23 mouse cellular contexts compared by ENCODE assay signal in the genomic region with DNA sequence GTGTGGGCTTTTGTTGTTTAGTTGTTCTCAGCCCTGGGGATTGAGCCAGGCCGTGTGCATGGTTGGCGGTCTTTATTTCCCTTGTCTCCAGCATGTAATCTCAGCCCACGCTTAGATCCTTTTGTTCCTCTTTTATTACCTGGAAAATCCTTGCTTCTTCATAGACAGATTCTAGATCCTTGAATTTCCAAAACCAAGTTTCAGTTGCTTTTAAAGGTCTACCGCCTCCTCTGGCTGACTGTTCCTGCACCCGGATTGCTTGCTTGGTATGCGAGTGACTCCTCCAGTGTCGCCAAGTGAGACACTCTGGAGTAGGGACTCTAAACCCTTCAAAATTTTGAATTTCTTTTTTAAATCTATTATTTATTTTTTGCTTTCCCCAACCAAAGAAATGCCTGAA. TPM values are rescaled to one million over a fixed set of nuclear protein-coding genes. Genes with fewer than 3 reads are reported as not detected.
"Had no signal": no experiment of that assay in that cellular context is flagged by ENCODE, and none has a peak within 500 bp of the region (broad histone marks: within the 10 kb centered on the region; RNA-seq: fewer than 3 reads in every experiment).

No protein-coding gene starts in this region.

- H3K9ac ChIP-seq: liver, embryonic 13.5 days; neural tube, embryonic 13.5 days had no signal

- H3K4me3 ChIP-seq: liver, embryonic 13.5 days; myocyte; neural tube, embryonic 13.5 days had no signal

- H3K27me3 ChIP-seq: liver, embryonic 13.5 days; neural tube, embryonic 13.5 days had no signal

- H3K4me2 ChIP-seq: liver, embryonic 13.5 days; midbrain, embryonic 11.5 days; neural tube, embryonic 13.5 days had no signal

- H3K27ac ChIP-seq: kidney, postnatal 0 days; liver, embryonic 13.5 days; neural tube, embryonic 13.5 days had no signal

- ATAC-seq: midbrain, embryonic 16.5 days had no signal

- DNase-seq: kidney, postnatal 25 days; liver, embryonic 13.5 days; lung, adult 2 months; lung, postnatal 14 days; lung, postnatal 4 days; thymus, adult 2 months; thymus, postnatal 14 days; thymus, postnatal 4 days had no signal

- H3K9me3 ChIP-seq: liver, embryonic 13.5 days; neural tube, embryonic 13.5 days had no signal

RNA-seq across cellular contexts. Expression of a gene that starts 4.7 kb away (rescaled TPM):
- polyA plus RNA-seq: kidney, postnatal 0 days; large intestine, adult 2 months; limb, embryonic 11.5 days; limb, embryonic 14.5 days; liver, adult 2 months; liver, embryonic 13.5 days; liver, embryonic 16.5 days; lung, adult 2 months; lung, embryonic 16.5 days; midbrain, embryonic 11.5 days; midbrain, embryonic 16.5 days; myocyte; neural tube, embryonic 13.5 days; small intestine, adult 2 months; spleen, adult 2 months; stomach, embryonic 16.5 days; testis, adult 2 months; thymus, adult 2 months had no signal
